Mouse (Mus musculus): ENCODE data around the gene Adamts12.

The Adamts12 gene

GRCm38 (mm10) chr15:11082961-11083569 is 18.5 kb downstream of the Adamts12 start:
- DNase-seq (ENCODE audit: low read depth, low spot score) = no peak

- no peak for DNase-seq (ENCODE audit: low read depth, low spot score)
These were observed 19.1 kb downstream of the Adamts12 start for GRCm38 (mm10) chr15:11083678-11084077.

- DNase-seq (ENCODE audit: low read depth, low spot score) = no peak
These were observed 19.8 kb downstream of the Adamts12 start for GRCm38 (mm10) chr15:11084241-11084992.

- no peak for DNase-seq (ENCODE audit: low read depth, low spot score)
These were observed 20.4 kb downstream of the Adamts12 start for GRCm38 (mm10) chr15:11084993-11085365.

GRCm38 (mm10) chr15:11089494-11089893 is 24.9 kb downstream of the Adamts12 start:
- DNase-seq (ENCODE audit: low read depth, low spot score) = no peak

GRCm38 (mm10) chr15:11095566-11095965 is 31.0 kb downstream of the Adamts12 start:
- DNase-seq (ENCODE audit: low read depth, low spot score) = no peak

GRCm38 (mm10) chr15:11097967-11098702 is 33.5 kb downstream of the Adamts12 start:
- DNase-seq (ENCODE audit: low read depth, low spot score) = no peak

- DNase-seq (ENCODE audit: low read depth, low spot score) = no peak
These were observed 34.4 kb downstream of the Adamts12 start for GRCm38 (mm10) chr15:11098940-11099339.

GRCm38 (mm10) chr15:11100917-11101316 is 36.3 kb downstream of the Adamts12 start:
- DNase-seq (ENCODE audit: low read depth, low spot score) = no peak

- DNase-seq (ENCODE audit: low read depth, low spot score) = no peak
These were observed 40.5 kb downstream of the Adamts12 start for GRCm38 (mm10) chr15:11105101-11105500.

GRCm38 (mm10) chr15:11107376-11107775 is 42.8 kb downstream of the Adamts12 start:
- no peak for DNase-seq (ENCODE audit: low read depth, low spot score)

- DNase-seq (ENCODE audit: low read depth, low spot score) = no peak
These were observed 50.1 kb downstream of the Adamts12 start for GRCm38 (mm10) chr15:11114631-11115197.

GRCm38 (mm10) chr15:11116303-11116702 is 51.7 kb downstream of the Adamts12 start:
- peak; percentile 84 for DNase-seq (ENCODE audit: low read depth, low spot score)

GRCm38 (mm10) chr15:11116853-11117252 is 52.3 kb downstream of the Adamts12 start:
- peak; percentile 26 for DNase-seq (ENCODE audit: low read depth, low spot score)

GRCm38 (mm10) chr15:11118371-11118770 is 53.8 kb downstream of the Adamts12 start:
- DNase-seq (ENCODE audit: low read depth, low spot score) = no peak

GRCm38 (mm10) chr15:11121721-11122120 is 57.1 kb downstream of the Adamts12 start:
- DNase-seq (ENCODE audit: low read depth, low spot score) = no peak

- peak; percentile 30 for DNase-seq (ENCODE audit: low read depth, low spot score)
These were observed 60.8 kb downstream of the Adamts12 start for GRCm38 (mm10) chr15:11125361-11125760.

GRCm38 (mm10) chr15:11128457-11128856 is 63.9 kb downstream of the Adamts12 start:
- no peak for DNase-seq (ENCODE audit: low read depth, low spot score)

- no peak for DNase-seq (ENCODE audit: low read depth, low spot score)
These were observed 68.3 kb downstream of the Adamts12 start for GRCm38 (mm10) chr15:11132586-11133558.

GRCm38 (mm10) chr15:11145581-11145980 is 81.0 kb downstream of the Adamts12 start:
- DNase-seq (ENCODE audit: low read depth, low spot score) = no peak

GRCm38 (mm10) chr15:11159386-11159785 is 94.8 kb downstream of the Adamts12 start:
- DNase-seq (ENCODE audit: low read depth, low spot score) = no peak
